Mouse (Mus musculus): Measurements from ENCODE around the gene Vrtn. TPM values are rescaled to one million over a fixed set of nuclear protein-coding genes. Genes with fewer than 3 reads are reported as not detected.
A peak's percentile ranks its signal among the peaks of the same experiment; 100 is the strongest.

The Vrtn gene
- not detected in 2 replicates for polyA plus RNA-seq (2015; fragmentation: Nextera tagmentation; extraction: Ambion mirVana)

DNA sequence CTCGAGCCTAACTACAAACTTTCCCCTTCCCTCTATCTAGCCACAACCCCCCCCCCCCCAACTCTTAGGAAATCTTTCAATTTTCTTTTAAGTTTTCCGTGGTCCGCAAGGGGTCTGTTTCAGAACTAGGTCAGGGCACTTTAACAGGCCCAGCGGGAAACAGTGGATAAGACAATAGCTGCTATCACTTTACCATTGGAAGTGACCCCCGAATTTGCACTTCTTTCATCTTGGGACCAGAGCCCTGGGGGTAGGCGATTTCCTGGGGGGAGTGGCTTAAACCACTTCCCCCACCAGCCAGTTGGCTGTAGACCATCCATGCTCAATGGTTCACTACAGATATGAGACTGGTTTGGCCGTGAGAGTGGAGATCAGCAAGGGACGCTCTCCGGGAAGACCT is at the start of gene Vrtn:
Gene Vrtn (plus strand): TSS at position 366 of the 400 bp plus-strand sequence.
- H3K36me3 ChIP-seq = no peaks in the 10 kb centered on the region
- 10% methylated on average over 9 of the region's 9 CpGs for WGBS
- no peaks in the 10 kb centered on the region for H3K9me3 ChIP-seq
- H3K27ac ChIP-seq = no peak within 1 kb of the TSS
- H3K9ac ChIP-seq = no peak within 1 kb of the TSS
- peaks cover 32% of the 10 kb centered on the region for H3K27me3 ChIP-seq (replicated peaks)
- no peak within 1 kb of the TSS for H3K4me3 ChIP-seq (replicated peaks)
- H3K4me2 ChIP-seq = no peak within 1 kb of the TSS
- no peaks in the 10 kb centered on the region for H3K4me1 ChIP-seq
- ATAC-seq (ENCODE audit: insufficient read depth, low FRiP score, low read depth) = no peak

DNA sequence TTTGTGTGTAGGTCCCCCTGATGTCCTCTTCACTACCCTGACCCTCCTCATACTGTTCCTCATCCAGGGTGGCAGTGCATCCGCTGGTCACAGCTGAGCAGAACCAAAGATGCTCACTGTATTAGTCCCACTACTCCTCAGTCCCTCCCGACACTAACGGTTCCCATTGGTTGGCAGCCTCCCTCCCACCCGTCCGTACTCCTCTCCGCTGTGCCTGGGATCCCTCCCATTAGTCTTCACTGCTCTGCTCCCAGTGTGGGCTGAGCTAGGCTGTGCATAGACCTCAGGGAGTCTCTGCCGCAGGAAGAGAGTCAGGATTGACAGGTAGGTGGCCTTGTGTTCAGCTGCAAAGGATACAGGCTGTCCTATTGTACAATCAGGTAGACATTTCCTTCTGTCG is 42.5 kb upstream of the Vrtn start:
- no peak overlapping the region for H3K4me3 ChIP-seq (replicated peaks)
- no peaks in the 10 kb centered on the region for H3K27me3 ChIP-seq (replicated peaks)
- peaks cover 6% of the 10 kb centered on the region; the same call in 1 of the 2 replicates for H3K36me3 ChIP-seq
- H3K27ac ChIP-seq = no peak overlapping the region
- no peaks in the 10 kb centered on the region for H3K9me3 ChIP-seq
- WGBS = 12% methylated on average over 8 of the region's 8 CpGs
- H3K4me2 ChIP-seq = no peak overlapping the region
- H3K4me1 ChIP-seq = no peaks in the 10 kb centered on the region
- H3K9ac ChIP-seq = no peak overlapping the region
- no peak for ATAC-seq (ENCODE audit: insufficient read depth, low FRiP score, low read depth)

DNA sequence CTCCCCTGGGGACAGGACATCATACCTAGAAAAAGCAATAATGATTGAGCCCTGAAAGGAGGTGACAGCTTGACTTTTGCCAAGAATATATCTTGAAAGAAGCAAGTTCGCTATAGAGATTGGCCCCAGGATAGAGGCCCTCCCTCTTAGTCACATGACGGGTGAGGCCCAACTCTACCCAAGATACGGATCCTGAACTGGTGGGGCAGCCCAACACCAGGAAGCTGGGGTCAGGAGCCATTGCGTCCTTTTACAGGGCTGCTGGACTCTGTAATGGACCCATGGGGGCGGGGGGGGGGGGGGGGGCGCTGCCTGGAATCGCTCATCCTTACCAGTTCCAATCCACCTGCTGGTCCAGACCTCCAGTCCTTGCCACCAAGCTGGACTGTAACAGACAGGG is 36.8 kb upstream of the Vrtn start:
- Histone ChIP-seq H3K27me3 (replicated peaks) (no peaks in the 10 kb centered on the region), H3K9ac (no peak overlapping the region), H3K36me3 (peaks cover 12% of the 10 kb centered on the region; the same call in 1 of the 2 replicates), H3K27ac (no peak overlapping the region), H3K9me3 (no peaks in the 10 kb centered on the region), H3K4me3 (replicated peaks) (no peak overlapping the region), H3K4me1 (no peaks in the 10 kb centered on the region), H3K4me2 (no peak overlapping the region)
- WGBS = 92% methylated on average over 6 of the region's 7 CpGs
- no peak for ATAC-seq (ENCODE audit: insufficient read depth, low FRiP score, low read depth)

GRCm38 (mm10) chr12:84605860-84606259 is 35.0 kb upstream of the Vrtn start:
- ATAC-seq (ENCODE audit: insufficient read depth, low FRiP score, low read depth) = no peak
- Histone ChIP-seq H3K27ac (no peak overlapping the region), H3K4me3 (replicated peaks) (no peak overlapping the region), H3K4me1 (no peaks in the 10 kb centered on the region), H3K9me3 (no peaks in the 10 kb centered on the region), H3K27me3 (replicated peaks) (no peaks in the 10 kb centered on the region), H3K9ac (no peak overlapping the region), H3K4me2 (no peak overlapping the region), H3K36me3 (peaks cover 13% of the 10 kb centered on the region; the same call in 1 of the 2 replicates)
- WGBS = 84% methylated on average over 7 of the region's 7 CpGs

DNA sequence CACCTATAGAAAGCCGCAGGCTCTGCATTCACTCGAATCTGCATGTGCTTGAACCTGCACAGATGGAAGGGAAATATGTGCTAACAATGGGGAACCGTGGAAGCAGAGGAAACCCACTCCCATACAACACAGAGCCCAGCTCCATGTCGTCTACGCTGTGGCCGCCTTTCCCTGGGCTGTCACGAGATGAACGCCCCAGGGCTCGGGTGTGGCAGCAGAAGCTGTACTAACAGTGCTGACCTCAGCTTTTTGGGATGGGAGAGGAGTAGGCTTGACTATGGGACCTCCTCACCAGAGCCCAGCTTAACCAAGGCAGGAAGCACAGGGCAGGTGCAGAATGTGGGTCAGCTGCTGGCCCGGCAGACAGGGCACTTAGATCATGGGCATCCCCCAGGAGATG is 29.1 kb upstream of the Vrtn start:
- Histone ChIP-seq H3K36me3 (0 out of 2 replicates have a peak, but pooled peaks cover 8% of the 10 kb centered on the region), H3K4me3 (replicated peaks) (no peak overlapping the region), H3K4me2 (no peak overlapping the region), H3K9me3 (no peaks in the 10 kb centered on the region), H3K27me3 (replicated peaks) (no peaks in the 10 kb centered on the region), H3K9ac (no peak overlapping the region), H3K4me1 (no peaks in the 10 kb centered on the region), H3K27ac (no peak overlapping the region)
- ATAC-seq (ENCODE audit: insufficient read depth, low FRiP score, low read depth) = no peak
- WGBS = 88% methylated on average over 10 of the region's 10 CpGs

DNA sequence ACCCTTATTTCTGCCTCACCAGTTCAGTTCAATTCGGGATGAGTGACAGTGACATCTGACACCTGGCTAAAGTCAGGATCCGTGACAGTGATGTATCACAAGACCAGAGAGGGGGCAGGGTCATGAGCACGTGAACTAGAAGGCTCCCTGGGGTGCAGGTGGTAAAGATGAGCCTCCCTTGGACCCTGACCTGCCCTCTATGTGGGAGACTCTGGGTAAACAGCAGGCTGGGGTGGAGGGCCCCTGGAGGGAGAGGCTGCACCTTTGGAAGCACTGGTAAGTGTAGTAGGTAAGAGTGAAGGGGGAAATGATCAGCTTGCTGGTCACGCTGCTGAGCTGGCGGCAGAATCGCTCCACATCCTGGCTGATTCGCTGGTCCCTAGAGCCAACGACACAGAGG is 28.3 kb upstream of the Vrtn start:
- H3K27ac ChIP-seq = no peak overlapping the region

DNA sequence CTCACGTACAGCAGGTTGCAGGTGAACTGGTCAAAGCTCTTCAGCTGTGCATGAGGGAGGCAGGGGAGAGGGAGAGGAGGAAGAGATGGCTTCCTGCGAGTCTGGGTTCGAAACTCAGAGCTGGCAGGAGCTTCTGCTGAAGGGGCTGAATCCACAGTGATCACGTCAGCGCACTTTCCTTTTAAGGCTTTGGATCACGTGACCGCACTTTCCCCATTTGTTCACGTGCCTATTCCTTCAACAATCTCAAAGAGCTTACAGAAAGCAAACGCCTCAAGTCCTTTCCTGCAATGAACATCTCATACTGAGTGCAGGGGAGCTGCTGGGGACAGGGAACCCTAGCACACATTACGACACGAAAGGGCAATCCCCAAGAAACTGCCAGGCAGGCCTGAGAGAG is 26.8 kb upstream of the Vrtn start:
- H3K4me3 ChIP-seq (replicated peaks) = no peak overlapping the region
- no peak overlapping the region for H3K9ac ChIP-seq
- no peak for ATAC-seq (ENCODE audit: insufficient read depth, low FRiP score, low read depth)
- H3K36me3 ChIP-seq = 0 out of 2 replicates have a peak, but pooled peaks cover 2% of the 10 kb centered on the region
- H3K27me3 ChIP-seq (replicated peaks) = no peaks in the 10 kb centered on the region
- H3K27ac ChIP-seq = no peak overlapping the region
- WGBS = 80% methylated on average over 11 of the region's 11 CpGs
- H3K9me3 ChIP-seq = no peaks in the 10 kb centered on the region
- no peaks in the 10 kb centered on the region for H3K4me1 ChIP-seq
- H3K4me2 ChIP-seq = no peak overlapping the region

More for the DNA sequence above, 28.3 kb upstream of the Vrtn start:
- no peak overlapping the region for H3K4me2 ChIP-seq
- no peaks in the 10 kb centered on the region for H3K4me1 ChIP-seq
- H3K4me3 ChIP-seq (replicated peaks) = no peak overlapping the region
- 59% methylated on average over 8 of the region's 8 CpGs for WGBS
- no peaks in the 10 kb centered on the region for H3K9me3 ChIP-seq
- H3K36me3 ChIP-seq = 0 out of 2 replicates have a peak, but pooled peaks cover 8% of the 10 kb centered on the region
- H3K27me3 ChIP-seq (replicated peaks) = no peaks in the 10 kb centered on the region
- no peak overlapping the region for H3K9ac ChIP-seq
- no peak for ATAC-seq (ENCODE audit: insufficient read depth, low FRiP score, low read depth)

DNA sequence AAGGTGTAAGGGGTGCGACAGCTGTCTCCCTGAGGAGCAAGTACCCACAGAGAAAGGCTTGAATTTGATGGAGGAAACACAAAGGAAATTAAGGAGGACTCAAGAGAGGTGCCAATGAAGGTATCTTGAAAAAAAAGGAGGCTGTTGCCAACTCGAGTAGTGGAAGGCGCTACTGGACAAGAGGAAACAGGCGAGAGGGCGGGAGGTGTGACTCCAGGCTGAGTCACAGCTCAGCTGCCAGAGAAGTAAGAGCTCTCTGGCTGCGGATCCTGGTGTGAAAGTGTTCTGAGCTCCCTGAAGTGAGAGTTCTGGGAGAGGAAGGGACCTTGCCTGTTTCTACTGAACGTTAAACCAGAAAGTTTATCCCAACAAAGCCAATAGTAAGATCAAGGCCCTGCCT is 26.3 kb upstream of the Vrtn start:
- no peaks in the 10 kb centered on the region for H3K36me3 ChIP-seq
- H3K9me3 ChIP-seq = no peaks in the 10 kb centered on the region
- H3K9ac ChIP-seq = no peak overlapping the region
- ATAC-seq (ENCODE audit: insufficient read depth, low FRiP score, low read depth) = no peak
- H3K27ac ChIP-seq = no peak overlapping the region
- no peaks in the 10 kb centered on the region for H3K27me3 ChIP-seq (replicated peaks)
- no peak overlapping the region for H3K4me2 ChIP-seq
- no peak overlapping the region for H3K4me3 ChIP-seq (replicated peaks)
- H3K4me1 ChIP-seq = no peaks in the 10 kb centered on the region
- 58% methylated on average over 7 of the region's 7 CpGs for WGBS

GRCm38 (mm10) chr12:84616977-84617630 is 23.7 kb upstream of the Vrtn start, which contains the start of gene Abcd4:
Gene Abcd4, minus strand, starts transcription at chr12:84617413.
- peak; percentile 99 for ATAC-seq (ENCODE audit: insufficient read depth, low FRiP score, low read depth)
- no peaks in the 10 kb centered on the region for H3K36me3 ChIP-seq
- H3K4me1 ChIP-seq = no peaks in the 10 kb centered on the region
- no peaks in the 10 kb centered on the region for H3K27me3 ChIP-seq (replicated peaks)
- peak within 1 kb of the TSS; percentile 79 for H3K9ac ChIP-seq
- no peaks in the 10 kb centered on the region for H3K9me3 ChIP-seq
- H3K4me2 ChIP-seq = peak within 1 kb of the TSS; percentile 67
- WGBS = under 1% methylated on average over 34 of the region's 34 CpGs
- H3K4me3 ChIP-seq (replicated peaks) = peak within 1 kb of the TSS; percentile 75
- H3K27ac ChIP-seq = 0 out of 2 replicates have a peak within 1 kb of the TSS, but pooled peaks have one; percentile 42

GRCm38 (mm10) chr12:84617663-84618062 is 23.2 kb upstream of the Vrtn start:
- 8% methylated on average over 10 of the region's 10 CpGs for WGBS
- 0 out of 2 replicates have a peak, but pooled peaks have one; percentile 45 for ATAC-seq (ENCODE audit: insufficient read depth, low FRiP score, low read depth)
- H3K27ac ChIP-seq = no peak overlapping the region

GRCm38 (mm10) chr12:84620975-84621374 is 19.8 kb upstream of the Vrtn start:
- Histone ChIP-seq H3K4me3 (replicated peaks) (no peak overlapping the region), H3K27ac (no peak overlapping the region), H3K27me3 (replicated peaks) (peaks cover 16% of the 10 kb centered on the region), H3K4me2 (no peak overlapping the region), H3K4me1 (no peaks in the 10 kb centered on the region), H3K36me3 (no peaks in the 10 kb centered on the region), H3K9ac (no peak overlapping the region), H3K9me3 (no peaks in the 10 kb centered on the region)
- no peak for ATAC-seq (ENCODE audit: insufficient read depth, low FRiP score, low read depth)

More at GRCm38 (mm10) chr12:84617663-84618062, 23.2 kb upstream of the Vrtn start:
- H3K4me3 ChIP-seq (replicated peaks) = peak overlapping the region; percentile 75
- H3K9me3 ChIP-seq = no peaks in the 10 kb centered on the region
- H3K4me2 ChIP-seq = peak overlapping the region; percentile 52
- H3K27me3 ChIP-seq (replicated peaks) = no peaks in the 10 kb centered on the region
- no peak overlapping the region for H3K9ac ChIP-seq
- H3K4me1 ChIP-seq = no peaks in the 10 kb centered on the region
- H3K36me3 ChIP-seq = no peaks in the 10 kb centered on the region

- H3K9ac ChIP-seq = no peak overlapping the region
- H3K4me1 ChIP-seq = no peaks in the 10 kb centered on the region
- no peak overlapping the region for H3K4me3 ChIP-seq (replicated peaks)
- WGBS = 29% methylated on average over 8 of the region's 8 CpGs
- no peak for ATAC-seq (ENCODE audit: insufficient read depth, low FRiP score, low read depth)
- H3K4me2 ChIP-seq = no peak overlapping the region
- peaks cover 16% of the 10 kb centered on the region for H3K27me3 ChIP-seq (replicated peaks)
- H3K27ac ChIP-seq = no peak overlapping the region
- no peaks in the 10 kb centered on the region for H3K9me3 ChIP-seq
- H3K36me3 ChIP-seq = no peaks in the 10 kb centered on the region
These were observed 16.2 kb upstream of the Vrtn start for GRCm38 (mm10) chr12:84624601-84625000.

Measured in stomach, embryonic 15.5 days (tissue).